Mouse (Mus musculus): ENCODE measurements at regions not wholly inside any gene's neighbourhood (a gene's known extent, or its start where the extent isn't known, plus 50 kb on each side); places are given as distances from the start of the nearest gene placed in this dataset.
"Not testable (repeated sequence)": the region's sequence is repeated elsewhere in the genome, so short reads cannot be mapped to it uniquely, and the experiment has no call there.

DNA sequence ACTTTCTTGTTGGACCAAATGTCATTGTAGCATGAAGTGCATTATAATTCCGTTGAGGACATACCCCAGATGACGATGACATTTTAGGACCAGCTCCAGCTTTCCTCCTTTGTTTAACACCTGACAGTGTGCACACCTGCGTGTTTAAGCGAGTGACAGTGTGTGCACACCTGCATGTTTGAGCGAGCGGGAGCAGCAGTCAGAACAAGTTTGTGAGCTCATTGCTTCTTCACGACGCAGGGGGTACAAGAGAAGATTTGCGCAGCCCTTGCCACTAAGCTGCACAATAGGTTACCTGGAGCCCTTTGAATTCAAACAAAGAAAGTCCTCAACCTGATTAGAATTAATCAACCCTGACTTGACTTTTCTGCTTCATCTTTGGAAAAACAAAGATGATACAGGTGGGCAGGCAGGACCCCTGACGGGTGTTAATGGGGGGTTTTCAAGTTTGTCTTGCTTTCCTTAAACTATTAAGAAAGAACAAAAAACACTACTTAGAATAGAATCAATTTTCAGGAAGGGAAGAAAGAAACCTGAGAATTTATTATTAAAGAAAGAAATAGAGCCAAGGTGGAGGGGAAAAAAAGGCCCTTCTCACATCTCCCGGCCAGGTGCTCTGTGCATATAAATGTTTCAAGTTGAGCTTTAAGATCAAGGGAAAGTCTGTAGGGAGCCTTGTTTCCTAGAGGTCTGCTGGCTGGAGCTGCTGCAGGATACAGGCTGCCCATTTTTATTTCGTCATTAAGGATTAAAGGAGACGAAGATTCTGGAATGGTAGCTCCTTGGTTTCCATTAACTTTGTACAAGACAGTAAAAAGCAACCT, 144.8 kb upstream of the Ttc29 start:
- DNase-seq (ENCODE audit: low read depth): no peak

- DNase-seq (ENCODE audit: low read depth): no peak
Observed at GRCm38 (mm10) chr8:78073821-78074220, 139.3 kb upstream of the Ttc29 start.

DNA sequence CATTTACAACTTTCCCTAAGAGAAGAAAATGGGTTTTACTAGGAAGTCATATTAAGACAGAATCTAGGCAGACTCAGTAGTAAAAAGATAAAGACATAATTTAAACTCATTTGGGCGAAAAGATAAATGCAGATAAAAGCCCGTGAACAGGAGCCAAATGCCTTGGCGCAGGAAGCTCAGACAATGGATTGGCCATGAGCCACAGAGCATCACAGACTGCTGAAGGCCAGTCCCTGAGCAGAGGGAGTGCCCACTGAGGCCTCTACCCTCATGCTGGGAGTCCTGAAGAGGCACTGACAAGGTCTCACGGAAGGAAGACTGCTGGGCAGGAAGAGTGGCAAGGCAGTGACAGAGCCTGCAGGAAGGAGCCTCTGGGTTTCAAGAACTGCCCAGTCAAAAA, 136.0 kb upstream of the Ttc29 start:
- no peak for DNase-seq (ENCODE audit: low read depth)

- DNase-seq (ENCODE audit: low read depth): not testable (repeated sequence)
Observed at GRCm38 (mm10) chr8:78081395-78081794, 131.7 kb upstream of the Ttc29 start.

- no peak for DNase-seq (ENCODE audit: low read depth)
Observed at GRCm38 (mm10) chr8:78083012-78083411, 130.1 kb upstream of the Ttc29 start.

DNA sequence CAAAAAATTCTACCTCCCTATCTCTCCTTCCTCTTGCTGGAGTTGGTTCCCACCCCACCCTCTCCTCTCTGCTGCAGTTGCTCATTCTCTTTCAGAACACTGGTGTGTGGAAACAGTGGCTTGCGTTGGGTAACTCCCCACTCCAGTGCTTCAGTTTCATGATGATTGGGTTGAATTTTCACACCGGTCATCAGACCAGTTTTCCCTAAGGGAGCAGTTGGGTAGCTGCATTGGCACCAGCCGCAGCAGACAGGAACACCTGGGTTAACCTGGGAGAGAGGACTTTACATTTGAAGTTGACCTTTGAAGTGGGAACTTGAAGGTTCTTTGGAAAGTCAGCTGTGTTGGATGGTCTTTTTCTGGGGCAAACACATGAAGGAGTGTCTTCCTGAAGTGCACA, 126.7 kb upstream of the Ttc29 start:
- no peak for DNase-seq (ENCODE audit: low read depth)

GRCm38 (mm10) chr8:78090382-78091122, 122.5 kb upstream of the Ttc29 start:
- DNase-seq (ENCODE audit: low read depth): no peak

GRCm38 (mm10) chr8:78096383-78096782, 116.7 kb upstream of the Ttc29 start:
- DNase-seq (ENCODE audit: low read depth): no peak

- DNase-seq (ENCODE audit: low read depth): no peak
Observed at GRCm38 (mm10) chr8:78098191-78098745, 114.8 kb upstream of the Ttc29 start.

- no peak for DNase-seq (ENCODE audit: low read depth)
Observed at GRCm38 (mm10) chr8:78099091-78099490, 114.0 kb upstream of the Ttc29 start.

- no peak for DNase-seq (ENCODE audit: low read depth)
Observed at GRCm38 (mm10) chr8:78107339-78107738, 105.8 kb upstream of the Ttc29 start.

DNA sequence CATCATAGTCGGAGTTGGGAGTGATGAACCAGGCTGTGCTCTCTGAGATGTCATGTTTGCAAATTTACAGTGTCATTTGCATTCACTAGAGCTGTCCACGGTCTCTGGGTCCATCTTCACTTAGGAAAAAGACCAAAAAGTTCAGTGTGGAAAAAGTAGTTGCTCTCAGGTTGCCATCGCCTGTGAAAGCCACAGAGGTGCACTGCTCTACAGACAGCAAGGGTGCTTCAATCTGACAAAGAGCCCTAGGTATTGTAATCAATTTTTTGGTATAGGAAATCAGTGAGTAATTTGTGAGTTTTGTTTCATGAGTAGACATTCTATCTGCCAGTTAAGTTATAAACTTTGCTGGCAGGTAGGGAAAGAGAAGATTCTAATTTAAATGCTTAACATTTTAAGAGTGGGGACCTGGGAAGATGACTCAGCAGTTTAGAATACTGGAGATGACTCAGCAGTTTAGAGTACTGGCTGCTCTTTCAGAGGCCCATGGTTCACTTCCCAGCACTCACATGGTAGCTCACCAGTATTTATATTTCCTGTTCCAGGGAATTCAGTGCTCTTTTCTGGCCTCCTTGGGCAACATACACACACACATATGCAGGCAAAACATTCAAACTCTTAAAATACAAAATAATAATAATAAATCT, 103.0 kb upstream of the Ttc29 start:
- peak; percentile 36 for DNase-seq (ENCODE audit: low read depth)

DNA sequence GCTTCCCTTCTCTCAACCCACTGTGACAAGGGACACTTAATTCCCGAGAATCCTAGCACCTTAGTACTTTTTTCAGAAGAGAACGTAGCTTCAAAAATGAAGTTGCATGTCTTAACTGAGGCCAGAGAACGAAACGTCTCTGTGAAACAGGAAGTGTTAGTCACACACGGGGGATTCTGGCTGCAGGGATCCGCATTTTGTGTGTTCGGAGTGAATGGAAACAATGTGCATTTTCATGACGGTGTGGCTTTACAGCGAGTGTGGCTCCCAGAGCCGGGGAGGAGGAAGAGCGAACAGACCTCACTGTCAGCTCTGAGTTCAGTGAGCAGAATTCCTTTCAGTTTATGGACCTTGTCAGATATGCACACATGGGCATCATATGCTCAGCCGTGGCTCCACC, 100.0 kb upstream of the Ttc29 start:
- no peak for DNase-seq (ENCODE audit: low read depth)

- DNase-seq (ENCODE audit: low read depth): no peak
Observed at GRCm38 (mm10) chr8:78114512-78114911, 98.6 kb upstream of the Ttc29 start.

DNA sequence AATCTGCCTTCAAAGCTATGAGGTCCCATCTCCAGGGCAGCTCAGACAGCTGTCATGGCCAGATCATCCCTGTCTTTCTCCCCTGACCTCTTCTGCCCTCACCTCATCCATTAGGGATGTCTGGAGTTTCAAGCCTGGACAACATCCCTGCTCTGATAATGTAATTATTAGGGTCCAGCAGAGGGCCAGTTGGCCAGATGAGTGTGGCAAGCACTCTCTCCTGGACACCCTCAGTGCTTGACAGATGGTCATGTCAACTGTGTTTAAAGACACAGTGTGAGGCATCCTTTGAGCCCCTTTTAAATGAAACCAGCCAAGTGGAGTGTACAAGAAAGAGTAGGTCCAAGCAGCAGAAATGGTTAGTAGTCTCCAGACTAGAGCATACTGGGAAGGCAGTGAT, 95.9 kb upstream of the Ttc29 start:
- DNase-seq (ENCODE audit: low read depth): no peak

DNA sequence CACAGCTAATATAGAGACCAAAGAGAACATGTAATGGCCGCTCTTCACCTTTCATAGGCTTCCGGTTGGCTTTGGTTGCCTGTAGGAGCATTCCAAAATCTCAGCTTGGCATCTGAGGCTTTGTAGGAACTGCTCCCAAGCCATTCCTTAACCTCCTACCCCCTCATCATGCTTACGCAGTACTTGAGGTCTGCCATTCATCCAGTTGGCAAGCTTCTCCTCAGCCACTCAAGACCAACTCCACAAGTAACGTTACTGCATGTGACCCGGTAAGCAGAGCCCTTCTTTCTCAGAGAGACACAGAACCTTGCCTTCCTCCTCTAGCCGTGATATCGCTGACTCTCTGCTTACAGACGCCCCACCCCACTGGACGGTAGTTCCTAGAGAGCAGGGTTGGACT, 94.6 kb upstream of the Ttc29 start:
- no peak for DNase-seq (ENCODE audit: low read depth)

- no peak for DNase-seq (ENCODE audit: low read depth)
Observed at GRCm38 (mm10) chr8:78119682-78120081, 93.4 kb upstream of the Ttc29 start.

DNA sequence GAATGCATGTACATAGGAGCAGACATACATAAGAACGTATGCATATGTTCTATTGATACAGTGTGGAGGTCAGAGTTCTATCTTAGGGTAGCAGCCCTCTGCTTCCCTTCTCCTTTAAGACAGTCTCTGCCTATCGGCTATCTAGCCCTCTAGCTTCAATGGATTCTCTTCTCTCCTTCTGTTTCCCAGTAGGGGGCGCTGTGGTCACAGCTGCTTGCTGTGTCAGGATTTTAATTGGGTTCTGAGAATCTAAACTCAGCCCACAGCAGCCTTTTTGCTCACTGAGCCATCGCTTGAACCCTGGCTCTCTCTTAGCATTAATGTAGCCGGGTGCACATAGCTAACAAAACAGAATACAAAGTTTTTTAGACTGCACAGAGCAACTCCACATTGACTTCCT, 88.8 kb upstream of the Ttc29 start:
- DNase-seq (ENCODE audit: low read depth): peak; percentile 37

- DNase-seq (ENCODE audit: low read depth): peak; percentile 5
Observed at GRCm38 (mm10) chr8:78127852-78128251, 85.2 kb upstream of the Ttc29 start.

DNA sequence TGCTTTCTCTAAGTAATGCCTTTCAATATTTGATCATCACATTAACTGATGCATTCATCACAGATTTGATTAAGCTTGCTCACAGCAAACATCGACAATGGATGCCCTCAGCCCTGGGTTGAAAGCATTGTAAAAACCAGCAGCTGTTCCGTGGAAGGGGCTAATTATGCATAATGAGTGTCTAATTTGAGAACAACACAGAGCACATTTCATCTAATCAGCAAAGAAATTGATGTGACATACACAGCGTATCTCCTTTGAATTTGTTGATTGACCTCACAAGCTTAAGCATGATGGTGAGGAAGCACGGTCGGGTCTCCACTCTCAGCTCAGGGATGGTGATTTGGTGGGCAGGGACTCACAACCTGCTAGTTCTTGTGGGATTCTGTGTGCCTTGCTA, 84.0 kb upstream of the Ttc29 start:
- no peak for DNase-seq (ENCODE audit: low read depth)

- not testable (repeated sequence) for DNase-seq (ENCODE audit: low read depth)
Observed at GRCm38 (mm10) chr8:78139514-78139913, 73.6 kb upstream of the Ttc29 start.

- DNase-seq (ENCODE audit: low read depth): no peak
Observed at GRCm38 (mm10) chr8:78147170-78147569, 65.9 kb upstream of the Ttc29 start.

DNA sequence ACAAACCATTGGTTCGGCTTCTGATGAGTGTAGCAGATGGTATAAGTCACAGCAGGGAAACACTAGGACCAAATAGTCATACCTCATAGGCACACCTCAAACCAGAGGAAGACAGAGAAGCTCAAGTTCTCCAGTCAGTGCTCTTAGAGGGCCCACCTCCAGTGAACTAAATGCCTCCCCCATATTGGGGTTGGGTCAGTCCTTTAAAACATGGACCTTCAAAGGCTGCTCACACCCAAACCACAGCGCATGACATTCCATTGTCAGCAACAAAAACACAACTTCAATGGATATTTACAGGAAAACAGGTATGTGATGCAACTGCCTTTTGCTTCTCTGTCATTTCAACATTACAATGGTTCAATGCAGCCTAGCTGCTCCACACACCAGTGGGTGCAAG, 65.1 kb upstream of the Ttc29 start:
- DNase-seq (ENCODE audit: low read depth): no peak
